9 mouse cellular contexts compared by ENCODE assay signal in genomic region chr11:17082953-17083352, GRCm38 (mm10). TPM values are rescaled to one million over a fixed set of nuclear protein-coding genes. Genes with fewer than 3 reads are reported as not detected.
DNase-seq lines count a peak whose midpoint lies in the region; ATAC-seq lines count a peak whose summit lies in the region.
"Had no signal": no experiment of that assay in that cellular context is flagged by ENCODE, and none has a peak within 500 bp of the region (broad histone marks: within the 10 kb centered on the region; RNA-seq: fewer than 3 reads in every experiment).

No protein-coding gene starts in this region.

- H3K4me3 ChIP-seq in neural tube, embryonic 11.5 days (ENCODE audit: low read depth, low read length), result no peak overlapping the region
- H3K4me3 ChIP-seq: hindbrain, embryonic 15.5 days had no signal

- H3K27ac ChIP-seq in neural tube, embryonic 11.5 days (ENCODE audit: low read depth, low read length), result no peak overlapping the region
- H3K27ac ChIP-seq: hindbrain, embryonic 15.5 days had no signal

- no peaks in the 10 kb centered on the region for H3K4me1 ChIP-seq in neural tube, embryonic 11.5 days (ENCODE audit: control insufficient read depth, insufficient read depth, low read length)
- H3K4me1 ChIP-seq: hindbrain, embryonic 15.5 days had no signal

- no peak overlapping the region for H3K4me2 ChIP-seq in neural tube, embryonic 11.5 days (ENCODE audit: low read depth)
- H3K4me2 ChIP-seq: hindbrain, embryonic 15.5 days had no signal

- no peaks in the 10 kb centered on the region for H3K36me3 ChIP-seq in neural tube, embryonic 11.5 days (ENCODE audit: control insufficient read depth, insufficient read depth, low read length)

- no peaks in the 10 kb centered on the region for H3K9me3 ChIP-seq in neural tube, embryonic 11.5 days (ENCODE audit: control insufficient read depth, low read length)
- H3K9me3 ChIP-seq: hindbrain, embryonic 15.5 days had no signal

- no peaks in the 10 kb centered on the region for H3K27me3 ChIP-seq in neural tube, embryonic 11.5 days (ENCODE audit: control insufficient read depth, insufficient read depth, low read length)
- H3K27me3 ChIP-seq: hindbrain, embryonic 15.5 days had no signal

- DNase-seq in cerebellum, postnatal 14 days, result peak; percentile 22 to 38
- DNase-seq in cerebellum, postnatal 25 days, result no peak
- DNase-seq in neural tube, embryonic 11.5 days (ENCODE audit: low spot score), result peak; percentile 21
- no peak for DNase-seq in neural tube, embryonic 10.5 days (ENCODE audit: extremely low spot score, low spot score)
- DNase-seq in fibroblast of lung, adult 2 months (ENCODE audit: low read depth), result peak; percentile 51
- DNase-seq in left cerebral cortex, postnatal 25 days (ENCODE audit: low spot score in 2 of 2), result peak; percentile 39 to 62
- peak; percentile 51 for DNase-seq in retina, embryonic 14.5 days (ENCODE audit: low spot score)
- no peak for DNase-seq in frontal cortex, postnatal 25 days (ENCODE audit: low spot score in 2 of 2)

- intact Hi-C loops in left cerebral cortex, postnatal 25 days (cut with DNase I), result loop anchor here (5.0 kb wide), 1 partner anchor 129 kb away; the partner anchor contains the start of gene Pno1

- H3K9ac ChIP-seq in neural tube, embryonic 11.5 days (ENCODE audit: low read length), result no peak overlapping the region
- H3K9ac ChIP-seq: hindbrain, embryonic 15.5 days had no signal

- ATAC-seq in neural tube, embryonic 11.5 days (ENCODE audit: insufficient read depth, low FRiP score, low TSS enrichment), result peak; percentile 48; the same call in 1 of the 2 replicates

- WGBS in neural tube, embryonic 11.5 days, result 52% methylated on average over 2 of the region's 2 CpGs

RNA-seq across cellular contexts. Expression of gene Plek, which starts 30.8 kb away (rescaled TPM):
- 5.5 and 7.7 TPM in 2 replicates for polyA plus RNA-seq in neural tube, embryonic 11.5 days (2014; fragmentation: Nextera tagmentation; extraction: Ambion mirVana)
- 1 to 10 TPM; 6.2 to 7.4 TPM for total RNA-seq in left cerebral cortex, postnatal 25 days (2021)

RNA-seq across cellular contexts. Expression of gene Cnrip1, which starts 31.6 kb away (rescaled TPM):
- polyA plus RNA-seq in neural tube, embryonic 11.5 days (2014; fragmentation: Nextera tagmentation; extraction: Ambion mirVana), result 24.7 and 29.4 TPM in 2 replicates
- total RNA-seq in left cerebral cortex, postnatal 25 days (2021), result 100 to 1,000 TPM; 108 to 125 TPM

Comparison
In these comparisons a context has a peak if more than half of its experiments do, and no peak if none do; other contexts are left out.
1. DNase-seq: peak in cerebellum, postnatal 14 days (2 of 2), neural tube, embryonic 11.5 days (single experiment), fibroblast of lung, adult 2 months (single experiment), left cerebral cortex, postnatal 25 days (2 of 2) and retina, embryonic 14.5 days (single experiment); none in cerebellum, postnatal 25 days (0 of 2), neural tube, embryonic 10.5 days (single experiment) and frontal cortex, postnatal 25 days (0 of 2).